Mouse (Mus musculus) frontal cortex, adult (tissue): ENCODE data around the gene Josd2.

Source experiments
- ATAC-seq: cut with Nextera tagmentation; 2 replicates; pipeline ENCODE4 v1.9.2; 2017; ENCODE audit warnings: mild to moderate bottlenecking, moderate library complexity, mixed read lengths; ENCODE audit not compliant: low TSS enrichment

Josd2 gene

GRCm38 (mm10) chr7:44467811-44468411 is at the start of gene Josd2:
Gene Josd2, plus strand, starts transcription at chr7:44467980.
- peak; percentile 82 for ATAC-seq

GRCm38 (mm10) chr7:44427666-44428065 is 40.1 kb upstream of the Josd2 start:
- ATAC-seq = no peak

GRCm38 (mm10) chr7:44428171-44428950 is 39.4 kb upstream of the Josd2 start:
- ATAC-seq = peak; percentile 9; the same call in 1 of the 2 replicates

GRCm38 (mm10) chr7:44428968-44429521 is 38.7 kb upstream of the Josd2 start, which contains the start of gene Lrrc4b:
Gene Lrrc4b, plus strand, starts transcription at chr7:44429018.
- ATAC-seq = peak; percentile 42; the same call in 1 of the 2 replicates

- ATAC-seq = peak; percentile 34; the same call in 1 of the 2 replicates
Observed at GRCm38 (mm10) chr7:44429534-44430488, 38.0 kb upstream of the Josd2 start.

GRCm38 (mm10) chr7:44432550-44432949 is 35.2 kb upstream of the Josd2 start:
- ATAC-seq = peak; percentile 16; the same call in 1 of the 2 replicates

GRCm38 (mm10) chr7:44433371-44433770 is 34.4 kb upstream of the Josd2 start:
- no peak for ATAC-seq

- ATAC-seq = no peak
Observed at GRCm38 (mm10) chr7:44434089-44434488, 33.7 kb upstream of the Josd2 start.

GRCm38 (mm10) chr7:44435796-44436195 is 32.0 kb upstream of the Josd2 start:
- ATAC-seq = no peak

GRCm38 (mm10) chr7:44436267-44436666 is 31.5 kb upstream of the Josd2 start:
- ATAC-seq = no peak

- no peak for ATAC-seq
Observed at GRCm38 (mm10) chr7:44437188-44437587, 30.6 kb upstream of the Josd2 start.

GRCm38 (mm10) chr7:44437933-44438332 is 29.8 kb upstream of the Josd2 start:
- ATAC-seq = no peak

- no peak for ATAC-seq
Observed at GRCm38 (mm10) chr7:44439696-44440095, 28.1 kb upstream of the Josd2 start.

GRCm38 (mm10) chr7:44440479-44440878 is 27.3 kb upstream of the Josd2 start:
- no peak for ATAC-seq

GRCm38 (mm10) chr7:44441180-44441579 is 26.6 kb upstream of the Josd2 start:
- 0 out of 2 replicates have a peak, but pooled peaks have one; percentile 6 for ATAC-seq

GRCm38 (mm10) chr7:44441648-44442109 is 26.1 kb upstream of the Josd2 start:
- ATAC-seq = peak; percentile 51

- no peak for ATAC-seq
Observed at GRCm38 (mm10) chr7:44442407-44442821, 25.4 kb upstream of the Josd2 start.

GRCm38 (mm10) chr7:44443268-44444173 is 24.3 kb upstream of the Josd2 start:
- 0 out of 2 replicates have a peak, but pooled peaks have one; percentile 21 for ATAC-seq

GRCm38 (mm10) chr7:44444886-44445527 is 22.8 kb upstream of the Josd2 start:
- ATAC-seq = no peak

- no peak for ATAC-seq
Observed at GRCm38 (mm10) chr7:44445528-44445923, 22.3 kb upstream of the Josd2 start.
